Mouse (Mus musculus) midbrain, embryonic 15.5 days (tissue): ENCODE measurements at regions not wholly inside any gene's neighbourhood (a gene's known extent, or its start where the extent isn't known, plus 50 kb on each side); places are given as distances from the start of the nearest gene placed in this dataset.

Experiments
- ATAC-seq: fragments of 200-750 bp; cut with Nextera tagmentation; replicated peaks from 2 replicates; pipeline ENCODE4 v1.8.0; 2017; ENCODE audit warnings: moderate TSS enrichment
- H3K27ac ChIP-seq: fragments of 300-500 bp; sonication (generic); 2 replicates; pipeline ENCODE4 v1.5.1; 2015; ENCODE audit warnings: mild to moderate bottlenecking, inconsistent platforms
- H3K27me3 ChIP-seq: fragments of 300-500 bp; sonication (generic); replicated peaks from 2 replicates; pipeline ENCODE4 v1.6.1; 2015; ENCODE audit warnings: inconsistent platforms
- H3K36me3 ChIP-seq: fragments of 300-500 bp; sonication (generic); replicated peaks from 2 replicates; pipeline ENCODE4 v1.6.1; 2015; ENCODE audit warnings: inconsistent platforms
- H3K4me1 ChIP-seq: fragments of 300-500 bp; sonication (generic); 2 replicates; pipeline ENCODE4 v1.6.1; 2015; ENCODE audit warnings: inconsistent platforms
- H3K4me2 ChIP-seq: fragments of 300-500 bp; sonication (generic); 2 replicates; pipeline ENCODE4 v1.6.1; 2015; ENCODE audit warnings: inconsistent platforms, mild to moderate bottlenecking, moderate library complexity
- H3K4me3 ChIP-seq: fragments of 300-500 bp; sonication (generic); 2 replicates; pipeline ENCODE4 v1.5.1; 2015; ENCODE audit warnings: mild to moderate bottlenecking, inconsistent platforms
- H3K9ac ChIP-seq: fragments of 300-500 bp; sonication (generic); 2 replicates; pipeline ENCODE4 v1.6.1; 2015; ENCODE audit warnings: mild to moderate bottlenecking, inconsistent platforms
- H3K9me3 ChIP-seq: fragments of 300-500 bp; sonication (generic); 2 replicates; pipeline ENCODE4 v1.6.1; 2016; ENCODE audit warnings: inconsistent platforms
- WGBS: fragments of 180-500 bp; shearing (Covaris S2); methylation state at CpG from one replicate; pipeline ENCODE4 v1.1.7; 2015; ENCODE audit warnings: mixed read lengths; 5-methylcytosine and 5-hydroxymethylcytosine counted together

- ATAC-seq, result no peak
- no peaks in the 10 kb centered on the region for H3K27me3 ChIP-seq
- no peak overlapping the region for H3K4me2 ChIP-seq
- no peaks in the 10 kb centered on the region for H3K36me3 ChIP-seq
- no peaks in the 10 kb centered on the region for H3K9me3 ChIP-seq
- H3K27ac ChIP-seq, result no peak overlapping the region
- peaks cover 16% of the 10 kb centered on the region for H3K4me1 ChIP-seq
- H3K9ac ChIP-seq, result no peak overlapping the region
- no peak overlapping the region for H3K4me3 ChIP-seq
- WGBS, result 93% methylated on average over 5 of the region's 5 CpGs
These were observed 317.6 kb upstream of the Ubash3b start for GRCm38 (mm10) chr9:41479085-41479484.

- H3K4me3 ChIP-seq, result no peak overlapping the region
- H3K4me1 ChIP-seq, result peaks cover 20% of the 10 kb centered on the region
- no peak overlapping the region for H3K4me2 ChIP-seq
- no peaks in the 10 kb centered on the region for H3K36me3 ChIP-seq
- no peaks in the 10 kb centered on the region for H3K27me3 ChIP-seq
- 69% methylated on average over 7 of the region's 7 CpGs for WGBS
- ATAC-seq, result no peak
- H3K9me3 ChIP-seq, result no peaks in the 10 kb centered on the region
- H3K27ac ChIP-seq, result no peak overlapping the region
- H3K9ac ChIP-seq, result no peak overlapping the region
These were observed 316.8 kb upstream of the Ubash3b start for GRCm38 (mm10) chr9:41478106-41478848.

GRCm38 (mm10) chr9:41475326-41475725, 313.8 kb upstream of the Ubash3b start:
- Histone ChIP-seq H3K4me3 (no peak overlapping the region), H3K36me3 (no peaks in the 10 kb centered on the region), H3K9ac (no peak overlapping the region), H3K4me1 (peaks cover 21% of the 10 kb centered on the region), H3K9me3 (no peaks in the 10 kb centered on the region), H3K27me3 (no peaks in the 10 kb centered on the region), H3K4me2 (peak overlapping the region; percentile 30), H3K27ac (peak overlapping the region; percentile 61)
- no peak for ATAC-seq
- 74% methylated on average over 8 of the region's 8 CpGs for WGBS

GRCm38 (mm10) chr9:41474945-41475297, 313.4 kb upstream of the Ubash3b start:
- Histone ChIP-seq H3K4me2 (peak overlapping the region; percentile 30), H3K36me3 (no peaks in the 10 kb centered on the region), H3K9me3 (no peaks in the 10 kb centered on the region), H3K27me3 (no peaks in the 10 kb centered on the region), H3K27ac (peak overlapping the region; percentile 61), H3K4me3 (0 out of 2 replicates have a peak overlapping the region, but pooled peaks have one; percentile 4), H3K9ac (0 out of 2 replicates have a peak overlapping the region, but pooled peaks have one; percentile 16), H3K4me1 (peaks cover 25% of the 10 kb centered on the region)
- WGBS, result 57% methylated on average over 6 of the region's 6 CpGs
- ATAC-seq, result peak; percentile 58

- H3K4me1 ChIP-seq, result peaks cover 30% of the 10 kb centered on the region
- H3K36me3 ChIP-seq, result no peaks in the 10 kb centered on the region
- H3K9me3 ChIP-seq, result no peaks in the 10 kb centered on the region
- WGBS, result 25% methylated on average over 11 of the region's 11 CpGs
- 0 out of 2 replicates have a peak overlapping the region, but pooled peaks have one; percentile 16 for H3K9ac ChIP-seq
- H3K27ac ChIP-seq, result peak overlapping the region; percentile 61
- 0 out of 2 replicates have a peak overlapping the region, but pooled peaks have one; percentile 4 for H3K4me3 ChIP-seq
- ATAC-seq, result peak; percentile 92
- H3K27me3 ChIP-seq, result no peaks in the 10 kb centered on the region
- peak overlapping the region; percentile 30 for H3K4me2 ChIP-seq
These were observed 312.9 kb upstream of the Ubash3b start for GRCm38 (mm10) chr9:41474244-41474944.

GRCm38 (mm10) chr9:41473506-41473905, 312.0 kb upstream of the Ubash3b start:
- no peak overlapping the region for H3K27ac ChIP-seq
- no peak overlapping the region for H3K4me3 ChIP-seq
- no peak overlapping the region for H3K9ac ChIP-seq
- no peaks in the 10 kb centered on the region for H3K27me3 ChIP-seq
- peaks cover 30% of the 10 kb centered on the region for H3K4me1 ChIP-seq
- WGBS, result 89% methylated on average over 5 of the region's 5 CpGs
- no peaks in the 10 kb centered on the region for H3K9me3 ChIP-seq
- H3K4me2 ChIP-seq, result no peak overlapping the region
- no peak for ATAC-seq
- no peaks in the 10 kb centered on the region for H3K36me3 ChIP-seq

GRCm38 (mm10) chr9:41471345-41471744, 309.8 kb upstream of the Ubash3b start:
- Histone ChIP-seq H3K36me3 (no peaks in the 10 kb centered on the region), H3K4me1 (peaks cover 25% of the 10 kb centered on the region), H3K27ac (no peak overlapping the region), H3K9me3 (no peaks in the 10 kb centered on the region), H3K9ac (no peak overlapping the region), H3K27me3 (no peaks in the 10 kb centered on the region), H3K4me2 (no peak overlapping the region), H3K4me3 (no peak overlapping the region)
- 93% methylated on average over 3 of the region's 3 CpGs for WGBS
- no peak for ATAC-seq

- Histone ChIP-seq H3K4me3 (no peak overlapping the region), H3K36me3 (no peaks in the 10 kb centered on the region), H3K9ac (no peak overlapping the region), H3K9me3 (no peaks in the 10 kb centered on the region), H3K4me1 (peaks cover 23% of the 10 kb centered on the region), H3K4me2 (no peak overlapping the region), H3K27ac (peak overlapping the region; percentile 50), H3K27me3 (no peaks in the 10 kb centered on the region)
- no peak for ATAC-seq
- WGBS, result 52% methylated on average over 6 of the region's 6 CpGs
These were observed 308.5 kb upstream of the Ubash3b start for GRCm38 (mm10) chr9:41470010-41470409.

- no peaks in the 10 kb centered on the region for H3K9me3 ChIP-seq
- H3K36me3 ChIP-seq, result no peaks in the 10 kb centered on the region
- 66% methylated on average over 5 of the region's 5 CpGs for WGBS
- H3K27ac ChIP-seq, result peak overlapping the region; percentile 50
- H3K4me1 ChIP-seq, result peaks cover 17% of the 10 kb centered on the region
- H3K27me3 ChIP-seq, result no peaks in the 10 kb centered on the region
- no peak overlapping the region for H3K4me2 ChIP-seq
- no peak overlapping the region for H3K9ac ChIP-seq
- no peak overlapping the region for H3K4me3 ChIP-seq
- no peak for ATAC-seq
These were observed 307.9 kb upstream of the Ubash3b start for GRCm38 (mm10) chr9:41469414-41469813.

- 38% methylated on average over 8 of the region's 8 CpGs for WGBS
- Histone ChIP-seq H3K4me3 (no peak overlapping the region), H3K27me3 (no peaks in the 10 kb centered on the region), H3K9ac (no peak overlapping the region), H3K4me1 (peaks cover 12% of the 10 kb centered on the region; the same call in 1 of the 2 replicates), H3K27ac (peak overlapping the region; percentile 62), H3K9me3 (no peaks in the 10 kb centered on the region), H3K4me2 (no peak overlapping the region), H3K36me3 (no peaks in the 10 kb centered on the region)
- ATAC-seq, result peak; percentile 88
These were observed 302.7 kb upstream of the Ubash3b start for GRCm38 (mm10) chr9:41464057-41464685.

GRCm38 (mm10) chr9:41461742-41462141, 300.2 kb upstream of the Ubash3b start:
- Histone ChIP-seq H3K27ac (peak overlapping the region; percentile 24; the same call in 1 of the 2 replicates), H3K9me3 (no peaks in the 10 kb centered on the region), H3K4me1 (peaks cover 12% of the 10 kb centered on the region; the same call in 1 of the 2 replicates), H3K4me2 (no peak overlapping the region), H3K4me3 (no peak overlapping the region), H3K9ac (no peak overlapping the region), H3K27me3 (no peaks in the 10 kb centered on the region), H3K36me3 (no peaks in the 10 kb centered on the region)
- WGBS, result 4% methylated on average over 11 of the region's 11 CpGs
- peak; percentile 47 for ATAC-seq

- H3K36me3 ChIP-seq, result no peaks in the 10 kb centered on the region
- H3K9ac ChIP-seq, result no peak overlapping the region
- peaks cover 12% of the 10 kb centered on the region; the same call in 1 of the 2 replicates for H3K4me1 ChIP-seq
- H3K4me2 ChIP-seq, result no peak overlapping the region
- 71% methylated on average over 6 of the region's 6 CpGs for WGBS
- no peak overlapping the region for H3K4me3 ChIP-seq
- H3K9me3 ChIP-seq, result no peaks in the 10 kb centered on the region
- no peak overlapping the region for H3K27ac ChIP-seq
- no peaks in the 10 kb centered on the region for H3K27me3 ChIP-seq
- ATAC-seq, result no peak
These were observed 299.2 kb upstream of the Ubash3b start for GRCm38 (mm10) chr9:41460709-41461108.
